ENCODE assay signal across 8 mouse cellular contexts in the genomic region with DNA sequence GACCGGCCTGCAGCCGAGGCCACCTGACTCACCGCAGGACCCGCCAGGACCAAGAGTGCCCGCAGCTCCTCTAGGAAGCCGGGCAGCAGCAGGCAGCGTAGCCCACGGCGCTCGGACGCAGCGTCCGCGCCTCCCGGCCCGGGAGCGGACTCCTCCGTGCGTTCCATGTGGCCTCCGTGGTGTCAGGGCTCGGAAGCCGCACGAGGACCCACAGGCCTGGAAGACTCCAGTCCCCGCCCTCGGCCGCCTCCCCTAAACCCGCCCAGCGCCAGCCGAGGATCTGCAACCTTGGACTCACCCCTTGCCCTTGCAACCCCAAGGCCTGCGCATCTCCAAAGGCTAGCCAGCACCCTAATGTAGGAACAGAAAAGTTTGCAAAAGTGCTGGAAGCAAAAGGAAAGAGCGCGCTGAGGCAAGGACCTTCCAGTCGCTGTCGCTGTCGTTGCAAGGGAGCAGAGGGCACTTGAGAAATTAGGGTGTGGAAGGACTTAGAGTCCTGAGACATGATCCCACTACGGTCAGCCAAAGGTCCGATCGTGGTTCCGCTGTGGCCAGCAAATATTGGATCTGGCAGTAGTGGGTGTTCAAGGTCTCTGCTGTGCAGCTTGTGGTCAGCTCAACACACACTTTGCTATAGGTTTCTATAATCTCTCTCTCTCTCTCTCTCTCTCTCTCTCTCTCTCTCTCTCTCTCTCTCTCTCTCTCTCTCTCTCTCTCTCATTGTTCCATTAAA. TPM values are rescaled to one million over a fixed set of nuclear protein-coding genes. Genes with fewer than 3 reads are reported as not detected.
DNase-seq lines count a peak whose midpoint lies in the region; ATAC-seq and TF ChIP-seq lines count a peak whose summit lies in the region.

TSS of gene Slc47a1 (minus strand) at position 465 of the 733 bp plus-strand sequence.

- H3K9ac ChIP-seq in hindbrain, postnatal 0 days (replicated peaks; ENCODE audit: low read length), result no peak within 1 kb of the TSS
- H3K9ac ChIP-seq in liver, embryonic 13.5 days, result peak within 1 kb of the TSS; percentile 41
- no peak within 1 kb of the TSS for H3K9ac ChIP-seq in neural tube, embryonic 15.5 days (replicated peaks)

- H3K36me3 ChIP-seq in hindbrain, postnatal 0 days (ENCODE audit: insufficient read depth, low read length), result no peaks in the 10 kb centered on the region
- H3K36me3 ChIP-seq in liver, embryonic 13.5 days, result no peaks in the 10 kb centered on the region
- no peaks in the 10 kb centered on the region for H3K36me3 ChIP-seq in neural tube, embryonic 15.5 days

- H3K27me3 ChIP-seq in hindbrain, postnatal 0 days (ENCODE audit: insufficient read depth, low read length), result peaks cover 19% of the 10 kb centered on the region
- H3K27me3 ChIP-seq in liver, embryonic 13.5 days, result peaks cover 51% of the 10 kb centered on the region
- peaks cover 32% of the 10 kb centered on the region for H3K27me3 ChIP-seq in neural tube, embryonic 15.5 days (replicated peaks)

- peak within 1 kb of the TSS; percentile 19; the same call in 1 of the 2 replicates for H3K4me3 ChIP-seq in layer of hippocampus, adult 2 months
- H3K4me3 ChIP-seq in hindbrain, postnatal 0 days (ENCODE audit: low read length), result peak within 1 kb of the TSS; percentile 25
- H3K4me3 ChIP-seq in liver, embryonic 13.5 days (replicated peaks), result peak within 1 kb of the TSS; percentile 39
- peak within 1 kb of the TSS; percentile 19 for H3K4me3 ChIP-seq in neural tube, embryonic 15.5 days (replicated peaks)

- H3K9me3 ChIP-seq in hindbrain, postnatal 0 days (ENCODE audit: low read length), result no peaks in the 10 kb centered on the region
- no peaks in the 10 kb centered on the region for H3K9me3 ChIP-seq in liver, embryonic 13.5 days (replicated peaks)
- H3K9me3 ChIP-seq in neural tube, embryonic 15.5 days (replicated peaks), result no peaks in the 10 kb centered on the region

- no peak for ATAC-seq in hindbrain, postnatal 0 days
- peak; percentile 57; the same call in 1 of the 2 replicates for ATAC-seq in liver, embryonic 13.5 days (ENCODE audit: low read depth)
- no peak for ATAC-seq in neural tube, embryonic 15.5 days (ENCODE audit: low FRiP score)

- H3K27ac ChIP-seq in layer of hippocampus, adult 2 months, result no peak within 1 kb of the TSS
- H3K27ac ChIP-seq in hindbrain, postnatal 0 days, result no peak within 1 kb of the TSS
- H3K27ac ChIP-seq in liver, embryonic 13.5 days, result peak within 1 kb of the TSS; percentile 34
- no peak within 1 kb of the TSS for H3K27ac ChIP-seq in neural tube, embryonic 15.5 days (replicated peaks)

- no peak for DNase-seq in layer of hippocampus, adult 2 months (ENCODE audit: low spot score in 2 of 2)
- DNase-seq in layer of hippocampus, postnatal 10 days (ENCODE audit: low spot score in 2 of 2), result no peak
- DNase-seq in gastrocnemius, postnatal 10 days, result peak; percentile 28
- DNase-seq in hindbrain, postnatal 0 days (ENCODE audit: low spot score), result no peak
- DNase-seq in liver, embryonic 13.5 days, result no peak
- no peak for DNase-seq in layer of hippocampus, postnatal 25 days (ENCODE audit: extremely low spot score in 1 of 2, low spot score in 1 of 2)
- no peak for DNase-seq in right cerebral cortex, adult 2 months (ENCODE audit: low spot score in 2 of 2)

- peak within 1 kb of the TSS; percentile 48 for H3K4me2 ChIP-seq in hindbrain, postnatal 0 days (ENCODE audit: low read depth, low read length)
- peak within 1 kb of the TSS; percentile 56 for H3K4me2 ChIP-seq in liver, embryonic 13.5 days
- H3K4me2 ChIP-seq in neural tube, embryonic 15.5 days, result peak within 1 kb of the TSS; percentile 46

- no peaks in the 10 kb centered on the region for H3K4me1 ChIP-seq in hindbrain, postnatal 0 days (ENCODE audit: insufficient read depth, low read length)
- 0 out of 2 replicates have a peak, but pooled peaks cover 3% of the 10 kb centered on the region for H3K4me1 ChIP-seq in liver, embryonic 13.5 days (replicated peaks)
- H3K4me1 ChIP-seq in neural tube, embryonic 15.5 days, result peaks cover 7% of the 10 kb centered on the region; the same call in 1 of the 2 replicates

- WGBS in hindbrain, postnatal 0 days, result 17% methylated on average over 39 of the region's 39 CpGs
- WGBS in liver, embryonic 13.5 days (ENCODE audit: insufficient replicate concordance), result 12% methylated on average over 39 of the region's 39 CpGs
- WGBS in neural tube, embryonic 15.5 days, result 22% methylated on average over 39 of the region's 39 CpGs

- no peak for TF ChIP-seq CTCF in layer of hippocampus, adult 2 months (conservative IDR thresholded peaks at IDR 0.05)
- no peak for TF ChIP-seq CTCF in hindbrain, postnatal 0 days (IDR thresholded peaks at IDR 0.05; ENCODE audit: low read depth)

RNA-seq across cellular contexts. Expression of gene Slc47a1, which starts in this region (rescaled TPM):
- 1 to 10 TPM; 1.7 to 2.3 TPM for total RNA-seq in layer of hippocampus, adult 2 months (2021)
- 1 to 10 TPM; 1.1 to 1.9 TPM for total RNA-seq in layer of hippocampus, postnatal 10 days (2021)
- 1 to 10 TPM; 4.2 to 5.0 TPM for total RNA-seq in gastrocnemius, postnatal 10 days (2021)
- total RNA-seq in hindbrain, postnatal 0 days (2014; rRNA removed), result 7.7 and 9.5 TPM in 2 replicates
- 2.3 and 3.2 TPM in 2 replicates for polyA plus RNA-seq in hindbrain, postnatal 0 days (2015; fragmentation: Nextera tagmentation; extraction: Ambion mirVana)
- 6.0 and 7.1 TPM in 2 replicates for polyA plus RNA-seq in liver, embryonic 13.5 days (2015; fragmentation: Nextera tagmentation; extraction: Ambion mirVana)
- 0.35 and 0.47 TPM in 2 replicates for polyA plus RNA-seq in neural tube, embryonic 15.5 days (2015; fragmentation: Nextera tagmentation; extraction: Ambion mirVana)
- total RNA-seq in layer of hippocampus, postnatal 25 days (2021), result 1 to 10 TPM; 1.2 to 2.8 TPM
